Mouse (Mus musculus) MN1 (cell line): Measurements from ENCODE around the gene Trim12c.
"Not testable (repeated sequence)": the region's sequence is repeated elsewhere in the genome, so short reads cannot be mapped to it uniquely, and the experiment has no call there.

Experiments used
- DNase-seq: peaks from one replicate; pipeline ENCODE4 v3.0.0-alpha.2; 2016; ENCODE audit warnings: low spot score

Trim12c gene

GRCm38 (mm10) chr7:104352717-104353599 lies at the start of gene Trim12c:
Gene Trim12c (minus strand): TSS chr7:104353362.
- DNase-seq, result no peak

- no peak for DNase-seq
Observed at GRCm38 (mm10) chr7:104401140-104401539, 48.0 kb upstream of the Trim12c start.

GRCm38 (mm10) chr7:104400698-104401097 lies 47.5 kb upstream of the Trim12c start, which contains the start of gene Trim30c:
Gene Trim30c (minus strand): TSS chr7:104400837.
- DNase-seq, result no peak

- DNase-seq, result no peak
Observed at GRCm38 (mm10) chr7:104398492-104398891, 45.3 kb upstream of the Trim12c start.

GRCm38 (mm10) chr7:104369736-104370414 lies 16.7 kb upstream of the Trim12c start, which contains the start of gene Trim30b:
Gene Trim30b (minus strand): TSS chr7:104369884.
- DNase-seq, result no peak

GRCm38 (mm10) chr7:104366339-104366738 lies 13.2 kb upstream of the Trim12c start:
- no peak for DNase-seq

GRCm38 (mm10) chr7:104353600-104353967 lies 422 bp upstream of the Trim12c start:
- no peak for DNase-seq

GRCm38 (mm10) chr7:104348043-104348442 lies 5.1 kb downstream of the Trim12c start:
- not testable (repeated sequence) for DNase-seq

GRCm38 (mm10) chr7:104340744-104341143 lies 12.4 kb downstream of the Trim12c start:
- DNase-seq, result not testable (repeated sequence)

GRCm38 (mm10) chr7:104335547-104335946 lies 17.6 kb downstream of the Trim12c start:
- not testable (repeated sequence) for DNase-seq

- DNase-seq, result not testable (repeated sequence)
Observed at GRCm38 (mm10) chr7:104329171-104329570, 24.0 kb downstream of the Trim12c start, which contains the start of gene Trim34b. Gene Trim34b (plus strand): TSS chr7:104329471.

GRCm38 (mm10) chr7:104322028-104322427 lies 31.1 kb downstream of the Trim12c start:
- DNase-seq, result no peak

- not testable (repeated sequence) for DNase-seq
Observed at GRCm38 (mm10) chr7:104315369-104316080, 37.6 kb downstream of the Trim12c start, which contains the start of gene Trim12a. Gene Trim12a (minus strand): TSS chr7:104315466.

GRCm38 (mm10) chr7:104314796-104315353 lies 38.3 kb downstream of the Trim12c start:
- no peak for DNase-seq

GRCm38 (mm10) chr7:104291638-104292400 lies 61.3 kb downstream of the Trim12c start:
- DNase-seq, result no peak

- DNase-seq, result no peak
Observed at GRCm38 (mm10) chr7:104290641-104291040, 62.5 kb downstream of the Trim12c start.
